Mouse (Mus musculus) hindbrain, embryonic 15.5 days (tissue): Measurements from ENCODE around the gene Rac2. TPM values are rescaled to one million over a fixed set of nuclear protein-coding genes. Genes with fewer than 3 reads are reported as not detected.

Experiments used
- ATAC-seq: fragments of 200-750 bp; cut with Nextera tagmentation; 2 replicates; pipeline ENCODE4 v1.8.0; 2017; ENCODE audit warnings: low read depth, moderate number of reproducible peaks, moderate TSS enrichment; ENCODE audit not compliant: low FRiP score
- H3K27ac ChIP-seq: fragments of 300-500 bp; sonication (generic); replicated peaks from 2 replicates; pipeline ENCODE4 v1.5.1; 2015; ENCODE audit warnings: mild to moderate bottlenecking, inconsistent platforms
- H3K27me3 ChIP-seq: fragments of 300-500 bp; sonication (generic); 2 replicates; pipeline ENCODE4 v1.6.1; 2015; ENCODE audit warnings: control low read depth, inconsistent platforms
- H3K36me3 ChIP-seq: fragments of 300-500 bp; sonication (generic); 2 replicates; pipeline ENCODE4 v1.6.1; 2015; ENCODE audit warnings: control low read depth, inconsistent platforms
- H3K4me1 ChIP-seq: fragments of 300-500 bp; sonication (generic); replicated peaks from 2 replicates; pipeline ENCODE4 v1.6.1; 2015; ENCODE audit warnings: control low read depth, inconsistent platforms
- H3K4me2 ChIP-seq: fragments of 300-500 bp; sonication (generic); 2 replicates; pipeline ENCODE4 v1.6.1; 2015; ENCODE audit warnings: moderate library complexity, mild to moderate bottlenecking, inconsistent platforms
- H3K4me3 ChIP-seq: fragments of 300-500 bp; sonication (generic); 2 replicates; pipeline ENCODE4 v1.5.1; 2015; ENCODE audit warnings: mild to moderate bottlenecking, inconsistent platforms
- H3K9ac ChIP-seq: fragments of 300-500 bp; sonication (generic); 2 replicates; pipeline ENCODE4 v1.6.1; 2015; ENCODE audit warnings: inconsistent platforms
- H3K9me3 ChIP-seq: fragments of 300-500 bp; sonication (generic); 2 replicates; pipeline ENCODE4 v1.6.1; 2016; ENCODE audit warnings: control low read depth, inconsistent platforms
- WGBS: fragments of 180-500 bp; shearing (Covaris S2); methylation state at CpG from one replicate; pipeline ENCODE4 v1.1.7; 2015; 5-methylcytosine and 5-hydroxymethylcytosine counted together
- polyA plus RNA-seq: library from polyadenylated mRNA; unstranded; fragments of >200 nt; fragmentation: Nextera tagmentation; extraction: Ambion mirVana; gene quantifications from 2 replicates; pipeline ENCODE4 v1.2.1, GENCODE M21; 2015

Rac2 gene
- polyA plus RNA-seq, 1 experiment from 2014 or later, result 5.4 TPM

DNA sequence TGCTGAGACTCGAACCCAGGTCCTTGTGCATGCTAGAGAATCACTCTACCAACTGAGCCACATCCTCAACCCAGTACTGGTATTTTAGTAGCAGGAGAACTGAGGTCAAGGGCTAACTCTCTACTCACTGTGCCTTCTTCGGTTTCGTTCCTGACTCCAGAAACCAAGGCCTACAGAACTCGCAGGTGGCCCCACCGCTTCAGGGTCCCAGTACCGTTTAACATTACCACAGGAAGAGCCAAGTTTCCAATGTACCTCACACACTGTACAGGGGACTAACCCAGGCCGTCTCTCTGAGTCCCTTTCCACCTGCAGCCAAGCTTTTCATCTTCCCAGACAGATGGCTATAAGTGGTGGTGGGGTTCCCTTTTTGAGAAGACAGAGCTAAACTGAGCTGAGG lies 12.8 kb upstream of the Rac2 start:
- H3K4me2 ChIP-seq, result no peak overlapping the region
- ATAC-seq, result no peak
- no peaks in the 10 kb centered on the region for H3K27me3 ChIP-seq
- H3K4me3 ChIP-seq, result no peak overlapping the region
- peaks cover 22% of the 10 kb centered on the region for H3K4me1 ChIP-seq
- no peak overlapping the region for H3K27ac ChIP-seq
- no peaks in the 10 kb centered on the region for H3K9me3 ChIP-seq
- 92% methylated on average over 7 of the region's 7 CpGs for WGBS
- no peak overlapping the region for H3K9ac ChIP-seq
- no peaks in the 10 kb centered on the region for H3K36me3 ChIP-seq

DNA sequence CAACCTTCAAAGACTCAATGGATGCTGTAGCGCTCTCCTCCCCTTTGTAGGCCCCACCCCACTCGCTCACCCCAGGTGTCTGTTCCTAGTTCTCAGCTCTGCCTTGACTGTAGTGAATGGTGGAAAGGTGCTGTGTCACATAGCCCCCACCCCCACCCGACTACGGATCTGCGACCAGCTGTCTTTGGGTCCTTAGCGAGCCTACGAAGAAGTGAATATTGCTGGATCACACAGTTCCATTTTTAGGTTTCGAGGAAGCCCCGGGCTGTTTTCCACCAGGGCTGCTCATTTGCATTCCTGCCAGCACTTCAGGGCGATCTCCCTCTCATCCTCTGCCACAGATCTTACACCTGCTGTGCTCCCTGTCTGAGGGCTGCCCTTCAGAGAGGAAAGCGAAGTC lies 10.8 kb upstream of the Rac2 start:
- no peak for ATAC-seq

DNA sequence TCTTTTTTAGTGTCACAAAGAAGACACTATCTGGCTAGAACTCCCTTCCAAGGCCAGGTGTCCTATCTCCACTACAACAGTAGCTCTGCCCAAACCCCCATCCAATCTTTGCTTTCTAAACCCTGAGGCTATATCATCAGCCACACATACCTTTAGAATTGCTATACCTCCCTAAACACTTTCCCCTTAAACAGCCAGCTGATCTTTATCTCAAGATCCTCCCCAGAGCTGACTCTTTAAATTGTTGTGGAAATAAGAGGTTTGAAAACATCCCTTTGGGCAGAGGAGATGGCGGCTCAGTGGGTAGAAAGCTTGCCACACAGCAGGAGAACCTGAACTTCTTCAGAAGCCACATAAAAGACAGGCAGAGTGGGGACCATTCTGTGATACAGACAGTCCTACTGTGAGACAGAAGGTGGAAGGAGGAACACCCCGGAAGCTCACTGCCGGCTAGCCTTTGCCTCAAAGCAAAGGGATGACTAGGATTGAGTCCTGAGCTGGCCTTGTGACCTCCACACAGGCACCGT lies 3.8 kb upstream of the Rac2 start:
- H3K4me1 ChIP-seq, result peaks cover 19% of the 10 kb centered on the region
- 52% methylated on average over 4 of the region's 4 CpGs for WGBS
- no peak overlapping the region for H3K4me2 ChIP-seq
- H3K27ac ChIP-seq, result no peak overlapping the region
- H3K9me3 ChIP-seq, result no peaks in the 10 kb centered on the region
- H3K36me3 ChIP-seq, result no peaks in the 10 kb centered on the region
- ATAC-seq, result no peak
- no peaks in the 10 kb centered on the region for H3K27me3 ChIP-seq
- H3K4me3 ChIP-seq, result no peak overlapping the region
- no peak overlapping the region for H3K9ac ChIP-seq

More for the DNA sequence above, 10.8 kb upstream of the Rac2 start:
- H3K4me3 ChIP-seq, result no peak overlapping the region
- 25% methylated on average over 11 of the region's 11 CpGs for WGBS
- no peaks in the 10 kb centered on the region for H3K36me3 ChIP-seq
- H3K4me2 ChIP-seq, result no peak overlapping the region
- H3K9ac ChIP-seq, result no peak overlapping the region
- H3K27ac ChIP-seq, result no peak overlapping the region
- H3K27me3 ChIP-seq, result no peaks in the 10 kb centered on the region
- peaks cover 32% of the 10 kb centered on the region for H3K4me1 ChIP-seq
- no peaks in the 10 kb centered on the region for H3K9me3 ChIP-seq

DNA sequence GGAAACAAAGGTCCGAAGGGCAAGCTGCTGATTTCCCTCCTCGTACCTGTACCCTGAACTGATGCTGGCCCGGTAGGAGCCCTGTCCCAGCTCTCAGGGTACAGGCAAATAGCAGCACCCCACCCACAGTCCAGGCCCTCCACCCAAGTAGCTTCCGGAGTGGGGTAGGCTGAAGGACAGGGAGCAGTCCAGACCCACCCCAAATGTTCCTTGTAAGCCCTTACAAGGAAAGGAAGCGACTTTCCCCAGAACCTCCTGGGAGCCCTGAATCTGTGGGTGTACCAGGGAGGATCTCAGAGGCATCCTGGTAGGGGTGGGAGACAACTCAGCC lies 348 bp downstream of the Rac2 start:
- Histone ChIP-seq H3K27ac (no peak overlapping the region), H3K9me3 (no peaks in the 10 kb centered on the region), H3K36me3 (no peaks in the 10 kb centered on the region), H3K4me1 (no peaks in the 10 kb centered on the region), H3K27me3 (no peaks in the 10 kb centered on the region), H3K4me3 (no peak overlapping the region), H3K4me2 (no peak overlapping the region), H3K9ac (no peak overlapping the region)
- ATAC-seq, result no peak
- 91% methylated on average over 5 of the region's 5 CpGs for WGBS

DNA sequence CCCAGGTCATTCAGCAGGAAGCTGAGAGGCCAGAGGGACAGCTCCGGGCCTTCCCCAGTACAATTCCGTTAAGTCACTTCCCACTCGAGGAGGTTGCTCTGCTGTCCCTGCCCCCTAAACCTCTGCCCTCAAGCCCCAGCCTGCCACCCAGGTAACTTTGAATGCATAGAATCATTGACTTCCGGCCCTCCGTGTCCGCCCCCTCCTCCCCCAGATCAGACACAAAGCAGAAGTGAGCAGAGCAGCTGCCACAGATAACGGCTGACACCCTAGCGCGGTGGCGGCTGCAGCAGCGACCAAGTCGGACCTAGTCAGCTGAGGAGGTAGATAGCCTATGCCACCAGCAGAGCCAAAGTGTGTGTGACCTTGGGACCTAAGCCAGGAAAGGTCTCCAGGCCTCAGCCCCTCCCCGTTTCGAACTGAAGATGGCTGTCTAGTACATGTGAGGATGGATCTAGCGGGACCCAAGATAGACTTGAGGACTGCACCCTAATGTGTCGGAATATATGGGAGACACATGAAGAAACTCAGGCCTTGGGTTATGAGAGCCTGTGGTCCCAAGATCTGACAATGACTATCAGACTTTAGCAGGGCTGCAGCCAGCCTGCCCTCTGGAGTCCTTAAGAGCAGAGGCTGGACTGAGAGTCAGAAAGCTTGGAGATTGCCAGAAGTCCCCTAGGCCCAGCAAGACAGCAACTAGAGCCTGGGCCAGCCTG lies 871 bp downstream of the Rac2 start:
- H3K9me3 ChIP-seq, result no peaks in the 10 kb centered on the region
- no peak overlapping the region for H3K9ac ChIP-seq
- no peaks in the 10 kb centered on the region for H3K27me3 ChIP-seq
- 71% methylated on average over 16 of the region's 16 CpGs for WGBS
- no peaks in the 10 kb centered on the region for H3K36me3 ChIP-seq
- H3K4me2 ChIP-seq, result no peak overlapping the region
- ATAC-seq, result no peak
- no peaks in the 10 kb centered on the region for H3K4me1 ChIP-seq
- no peak overlapping the region for H3K27ac ChIP-seq
- no peak overlapping the region for H3K4me3 ChIP-seq

DNA sequence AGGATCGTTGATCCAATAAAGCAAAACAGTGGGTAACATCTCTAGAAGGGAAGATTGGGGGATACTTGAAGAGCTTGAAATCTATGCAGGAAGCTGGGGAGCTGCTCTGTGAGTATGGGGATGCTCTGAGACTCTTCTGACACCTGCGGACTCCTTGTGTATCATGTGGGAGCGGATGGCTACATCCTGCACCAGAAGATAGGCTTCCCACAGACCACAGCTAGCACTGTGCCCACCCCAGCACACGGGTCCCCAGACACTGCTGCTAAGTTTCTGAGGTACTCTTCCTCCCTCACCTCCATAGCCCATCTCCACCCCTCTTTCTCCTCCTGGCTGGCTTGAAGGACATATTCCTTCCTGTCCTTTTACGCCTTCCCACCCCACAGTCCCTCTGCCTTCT lies 2.4 kb downstream of the Rac2 start:
- Histone ChIP-seq H3K4me1 (no peaks in the 10 kb centered on the region), H3K9me3 (no peaks in the 10 kb centered on the region), H3K27me3 (no peaks in the 10 kb centered on the region), H3K27ac (no peak overlapping the region), H3K36me3 (no peaks in the 10 kb centered on the region), H3K4me2 (no peak overlapping the region), H3K9ac (no peak overlapping the region), H3K4me3 (no peak overlapping the region)
- WGBS, result 90% methylated on average over 5 of the region's 5 CpGs
- ATAC-seq, result no peak

DNA sequence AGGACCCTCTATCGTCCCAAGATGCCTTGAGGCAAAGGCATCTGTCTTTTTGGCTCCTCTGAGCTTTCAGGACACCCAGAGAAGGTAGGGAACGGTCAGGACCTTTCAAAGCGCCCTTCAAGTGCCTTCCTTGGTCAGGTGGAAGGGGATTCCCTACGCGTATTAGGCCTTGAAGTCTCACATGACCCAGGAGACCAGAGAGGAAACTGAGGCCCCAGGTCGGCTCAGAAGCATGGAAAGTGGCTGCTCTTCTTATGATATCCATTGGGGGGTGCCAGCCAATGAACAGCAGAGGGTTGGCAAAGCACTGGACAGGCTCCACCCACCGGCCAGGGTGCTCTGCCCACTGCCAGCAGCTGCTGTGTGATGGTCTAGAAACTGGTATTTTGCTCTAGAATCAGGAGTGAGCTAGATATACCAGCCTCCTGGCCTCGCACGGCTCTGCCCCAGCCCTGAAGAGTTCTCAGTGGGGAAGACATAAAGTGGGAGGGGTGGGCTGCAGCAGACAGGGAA lies 4.9 kb downstream of the Rac2 start:
- Histone ChIP-seq H3K27me3 (no peaks in the 10 kb centered on the region), H3K4me1 (no peaks in the 10 kb centered on the region), H3K27ac (no peak overlapping the region), H3K4me2 (no peak overlapping the region), H3K36me3 (no peaks in the 10 kb centered on the region), H3K4me3 (no peak overlapping the region), H3K9me3 (no peaks in the 10 kb centered on the region), H3K9ac (no peak overlapping the region)
- ATAC-seq, result no peak
- WGBS, result 69% methylated on average over 9 of the region's 9 CpGs

DNA sequence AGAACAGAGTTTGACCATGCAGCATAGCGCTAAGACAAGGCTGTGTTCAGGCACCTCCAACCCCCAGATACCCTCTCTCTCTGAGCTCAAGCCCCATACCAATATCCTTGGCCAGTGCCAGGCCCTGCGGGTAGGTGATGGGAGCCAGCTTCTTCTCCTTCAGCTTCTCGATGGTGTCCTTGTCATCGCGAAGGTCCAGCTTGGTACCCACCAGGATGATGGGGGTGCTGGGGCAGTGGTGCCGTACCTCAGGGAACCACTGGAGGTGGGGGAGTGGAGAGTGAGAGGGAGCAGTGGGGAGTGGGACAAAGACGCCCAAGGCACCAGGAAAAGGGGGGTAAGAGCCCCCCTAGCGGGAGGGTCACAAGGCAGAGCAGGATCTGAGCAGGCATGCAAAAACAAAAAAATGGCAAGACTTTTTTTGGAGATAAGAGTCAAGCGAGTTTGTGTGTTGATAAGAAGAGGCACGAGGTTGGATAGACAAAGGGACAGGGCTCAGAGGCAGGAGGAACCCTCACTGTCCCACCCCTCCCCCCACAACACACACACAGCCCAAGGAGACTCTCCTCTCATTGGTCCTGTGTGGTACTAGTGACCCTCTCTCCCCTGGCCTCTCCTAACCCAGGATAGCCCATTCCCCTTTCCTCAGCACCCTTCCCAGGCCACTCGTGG lies 7.7 kb downstream of the Rac2 start:
- Histone ChIP-seq H3K27me3 (no peaks in the 10 kb centered on the region), H3K36me3 (no peaks in the 10 kb centered on the region), H3K9me3 (no peaks in the 10 kb centered on the region), H3K4me1 (no peaks in the 10 kb centered on the region), H3K27ac (no peak overlapping the region), H3K4me3 (no peak overlapping the region), H3K4me2 (no peak overlapping the region), H3K9ac (no peak overlapping the region)
- no peak for ATAC-seq
- 73% methylated on average over 11 of the region's 11 CpGs for WGBS

DNA sequence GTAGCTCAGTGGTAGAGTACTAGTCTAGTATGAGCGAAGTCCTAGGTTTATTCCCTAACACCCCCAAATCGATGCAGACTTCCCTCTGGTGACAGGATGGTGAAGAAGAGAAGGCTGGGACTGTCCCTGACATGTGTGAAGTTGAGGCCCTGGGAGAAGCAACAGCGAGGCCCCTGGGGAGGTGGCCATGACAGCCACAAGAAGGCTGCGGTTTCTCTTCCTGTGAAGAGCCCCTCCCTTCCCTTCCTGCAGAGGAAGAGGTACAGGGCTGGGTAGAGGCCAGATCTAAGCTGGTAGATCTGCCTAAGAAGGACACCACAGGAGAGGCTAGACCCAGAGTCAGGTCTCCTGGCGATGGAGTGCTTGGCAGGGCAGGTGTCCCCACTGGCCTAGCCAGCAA lies 8.6 kb downstream of the Rac2 start:
- WGBS, result 89% methylated on average over 5 of the region's 5 CpGs

DNA sequence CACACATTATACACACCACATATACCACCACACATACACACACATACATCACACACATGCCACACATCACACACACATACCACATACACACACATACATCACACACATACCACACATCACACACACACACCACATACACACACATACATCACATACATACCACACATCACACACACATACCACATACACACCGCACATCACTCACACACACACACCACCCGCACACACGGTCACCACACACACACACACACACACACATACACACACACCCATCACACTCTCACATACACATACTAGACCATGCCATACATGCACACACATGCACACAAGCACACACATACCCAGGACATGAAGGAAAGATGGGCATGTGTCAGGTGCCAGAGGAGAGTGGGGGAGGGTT lies 9.2 kb downstream of the Rac2 start:
- H3K36me3 ChIP-seq, result no peaks in the 10 kb centered on the region
- H3K4me2 ChIP-seq, result no peak overlapping the region
- no peak overlapping the region for H3K9ac ChIP-seq
- no peaks in the 10 kb centered on the region for H3K9me3 ChIP-seq
- no peak overlapping the region for H3K4me3 ChIP-seq
- no peaks in the 10 kb centered on the region for H3K4me1 ChIP-seq
- H3K27me3 ChIP-seq, result no peaks in the 10 kb centered on the region
- ATAC-seq, result no peak
- 96% methylated on average over 3 of the region's 3 CpGs for WGBS
- no peak overlapping the region for H3K27ac ChIP-seq

More for the DNA sequence above, 8.6 kb downstream of the Rac2 start:
- no peak overlapping the region for H3K27ac ChIP-seq
- no peaks in the 10 kb centered on the region for H3K9me3 ChIP-seq
- no peak overlapping the region for H3K9ac ChIP-seq
- H3K4me2 ChIP-seq, result no peak overlapping the region
- H3K4me3 ChIP-seq, result no peak overlapping the region
- H3K4me1 ChIP-seq, result no peaks in the 10 kb centered on the region
- ATAC-seq, result no peak
- no peaks in the 10 kb centered on the region for H3K27me3 ChIP-seq
- H3K36me3 ChIP-seq, result no peaks in the 10 kb centered on the region

DNA sequence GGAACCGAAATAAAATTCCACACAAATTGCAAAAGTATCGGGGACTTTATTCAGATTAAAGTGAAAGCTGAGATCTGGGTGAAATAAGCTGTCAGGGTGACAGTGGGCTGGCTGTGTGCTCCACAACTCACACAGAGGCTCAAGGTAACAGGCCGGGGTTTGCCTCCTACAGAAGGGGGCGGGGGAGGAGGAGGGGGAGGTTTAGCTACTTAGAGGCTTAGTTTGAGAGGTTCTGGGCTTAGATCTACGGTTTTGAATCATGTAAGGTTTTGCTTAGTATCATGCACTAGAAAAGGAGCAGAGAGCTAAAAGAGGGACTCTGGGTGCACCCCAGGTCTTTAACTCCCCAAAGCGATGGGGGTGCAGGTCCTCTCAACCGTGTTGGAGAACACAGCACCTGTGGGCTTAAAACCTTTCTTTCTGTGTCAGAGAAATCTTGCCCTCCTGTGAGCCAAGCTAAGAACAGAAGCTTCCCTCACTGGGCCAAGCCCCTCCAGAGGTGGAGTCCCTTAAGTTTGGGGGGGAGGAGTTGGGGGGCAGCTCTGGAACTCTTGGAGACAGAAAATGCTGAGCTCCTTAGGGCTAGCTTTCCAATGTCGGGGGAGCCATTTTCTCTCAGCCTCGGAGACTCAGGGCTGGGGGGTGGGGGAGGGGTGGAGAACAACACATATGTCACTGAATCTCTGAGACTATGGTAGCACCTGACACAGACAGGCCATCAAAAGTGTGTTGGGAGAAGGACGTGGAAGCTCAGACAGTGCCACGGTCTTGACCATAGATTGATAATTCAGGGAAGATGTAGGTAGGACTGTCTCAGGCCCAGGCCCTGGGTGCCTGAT lies 13.2 kb downstream of the Rac2 start:
- H3K9ac ChIP-seq, result no peak overlapping the region
- no peak for ATAC-seq
- 67% methylated on average over 11 of the region's 11 CpGs for WGBS
- no peaks in the 10 kb centered on the region for H3K36me3 ChIP-seq
- no peaks in the 10 kb centered on the region for H3K27me3 ChIP-seq
- no peak overlapping the region for H3K4me2 ChIP-seq
- no peak overlapping the region for H3K4me3 ChIP-seq
- no peak overlapping the region for H3K27ac ChIP-seq
- H3K9me3 ChIP-seq, result no peaks in the 10 kb centered on the region
- no peaks in the 10 kb centered on the region for H3K4me1 ChIP-seq
